ENCODE assay signal across 30 mouse cellular contexts in genomic region chr11:53561986-53562385, GRCm38 (mm10). TPM values are rescaled to one million over a fixed set of nuclear protein-coding genes. Genes with fewer than 3 reads are reported as not detected.
DNase-seq lines count a peak whose midpoint lies in the region; ATAC-seq and TF ChIP-seq lines count a peak whose summit lies in the region.
"Had no signal": no experiment of that assay in that cellular context is flagged by ENCODE, and none has a peak within 500 bp of the region (broad histone marks: within the 10 kb centered on the region; RNA-seq: fewer than 3 reads in every experiment).

No protein-coding gene starts in this region.

- peak overlapping the region; percentile 29; the same call in 1 of the 2 replicates for H3K4me2 ChIP-seq in liver, embryonic 13.5 days
- no peak overlapping the region for H3K4me2 ChIP-seq in liver, embryonic 16.5 days (ENCODE audit: low read depth, low read length)
- H3K4me2 ChIP-seq: forebrain, embryonic 13.5 days; heart, embryonic 12.5 days; heart, embryonic 15.5 days; hindbrain, embryonic 13.5 days had no signal

- peaks cover 35% of the 10 kb centered on the region for H3K4me1 ChIP-seq in G1E (ENCODE audit: insufficient read depth, low read depth, low read length)
- H3K4me1 ChIP-seq in bone marrow macrophage, adult 2 months (ENCODE audit: control insufficient read depth, insufficient read depth, low read length), result peaks cover 41% of the 10 kb centered on the region
- peaks cover 22% of the 10 kb centered on the region for H3K4me1 ChIP-seq in liver, embryonic 13.5 days (replicated peaks)
- H3K4me1 ChIP-seq in liver, embryonic 16.5 days (ENCODE audit: control insufficient read depth, low read depth, low read length), result peaks cover 17% of the 10 kb centered on the region
- H3K4me1 ChIP-seq: heart, embryonic 12.5 days had no signal

- no peak for DNase-seq in G1E (ENCODE audit: low spot score)
- peak; percentile 42 for DNase-seq in liver, embryonic 13.5 days
- no peak for DNase-seq in neural tube, embryonic 10.5 days (ENCODE audit: extremely low spot score, low spot score)
- no peak for DNase-seq in gastrocnemius, adult 8-10 months (ENCODE audit: low spot score in 2 of 2)
- no peak for DNase-seq in layer of hippocampus, adult 9-11 months
- no peak for DNase-seq in adrenal gland, adult 2 months
- DNase-seq: adrenal gland, adult 8-10 months; adrenal gland, postnatal 25 days; B cell, adult 2 months; cerebellum, adult 18-20 months; cerebellum, adult 9-10 months; cerebellum, postnatal 14 days; gastrocnemius, postnatal 14 days; heart, adult 18-20 months; heart, postnatal 10 days; heart, postnatal 36 days had no signal

- ATAC-seq in G1E (ENCODE audit: extremely low read depth, insufficient number of reproducible peaks, low FRiP score, poor library complexity, severe bottlenecking), result peak; percentile 68
- peak; percentile 83 for ATAC-seq in liver, embryonic 13.5 days (ENCODE audit: low read depth)
- peak; percentile 62 for ATAC-seq in liver, embryonic 16.5 days (ENCODE audit: low read depth)
- ATAC-seq: forebrain, embryonic 13.5 days; forebrain, embryonic 16.5 days; hindbrain, embryonic 16.5 days; Patski had no signal

- 25% methylated on average over 2 of the region's 2 CpGs for WGBS in liver, embryonic 13.5 days (ENCODE audit: insufficient replicate concordance)
- WGBS in liver, embryonic 16.5 days (ENCODE audit: insufficient replicate concordance), result 26% methylated on average over 2 of the region's 2 CpGs

- peak overlapping the region; percentile 95 for H3K27ac ChIP-seq in bone marrow macrophage, adult 2 months (ENCODE audit: insufficient read depth, low read depth, low read length)
- H3K27ac ChIP-seq in liver, embryonic 13.5 days, result peak overlapping the region; percentile 14; the same call in 1 of the 2 replicates
- no peak overlapping the region for H3K27ac ChIP-seq in liver, embryonic 16.5 days (ENCODE audit: low read length)
- H3K27ac ChIP-seq: forebrain, embryonic 10.5 days; forebrain, embryonic 13.5 days; heart, embryonic 15.5 days; hindbrain, embryonic 10.5 days; hindbrain, embryonic 13.5 days had no signal

- TF ChIP-seq CTCF in G1E (IDR thresholded peaks at IDR 0.05; ENCODE audit: low read depth, low read length), result no peak
- no peak for TF ChIP-seq CTCF in bone marrow macrophage, adult 2 months (IDR thresholded peaks at IDR 0.05; ENCODE audit: low read depth, low read length)

- no peak overlapping the region for H3K4me3 ChIP-seq in G1E (ENCODE audit: low read depth, low read length)
- no peak overlapping the region for H3K4me3 ChIP-seq in bone marrow macrophage, adult 2 months (ENCODE audit: insufficient read depth, low read length)
- H3K4me3 ChIP-seq in liver, embryonic 13.5 days (replicated peaks), result no peak overlapping the region
- H3K4me3 ChIP-seq in liver, embryonic 16.5 days (ENCODE audit: low read depth, low read length), result no peak overlapping the region
- H3K4me3 ChIP-seq: forebrain, embryonic 10.5 days; forebrain, embryonic 13.5 days; heart, embryonic 12.5 days; heart, embryonic 15.5 days; hindbrain, embryonic 10.5 days; hindbrain, embryonic 13.5 days had no signal

- TF ChIP-seq POLR2A in bone marrow macrophage, adult 2 months (IDR thresholded peaks at IDR 0.05; ENCODE audit: borderline replicate concordance, low read depth, low read length), result no peak

- H3K9ac ChIP-seq in liver, embryonic 13.5 days, result 0 out of 2 replicates have a peak overlapping the region, but pooled peaks have one; percentile 7
- H3K9ac ChIP-seq in liver, embryonic 16.5 days (ENCODE audit: low read depth, low read length), result no peak overlapping the region
- H3K9ac ChIP-seq: forebrain, embryonic 13.5 days; heart, embryonic 12.5 days; heart, embryonic 15.5 days; hindbrain, embryonic 13.5 days had no signal

- no peaks in the 10 kb centered on the region for H3K27me3 ChIP-seq in G1E (ENCODE audit: insufficient read depth, low read length)
- H3K27me3 ChIP-seq in liver, embryonic 13.5 days, result no peaks in the 10 kb centered on the region
- no peaks in the 10 kb centered on the region for H3K27me3 ChIP-seq in liver, embryonic 16.5 days (ENCODE audit: control insufficient read depth, insufficient read depth, low read depth, low read length)
- H3K27me3 ChIP-seq: CH12.LX; forebrain, embryonic 13.5 days; heart, embryonic 12.5 days; heart, embryonic 15.5 days; hindbrain, embryonic 13.5 days; Patski had no signal

- peaks cover 12% of the 10 kb centered on the region for H3K9me3 ChIP-seq in G1E (replicated peaks)
- H3K9me3 ChIP-seq in liver, embryonic 13.5 days (replicated peaks), result no peaks in the 10 kb centered on the region
- no peaks in the 10 kb centered on the region for H3K9me3 ChIP-seq in liver, embryonic 16.5 days (replicated peaks; ENCODE audit: control insufficient read depth, low read length)
- H3K9me3 ChIP-seq: forebrain, embryonic 13.5 days; heart, embryonic 12.5 days; heart, embryonic 15.5 days; hindbrain, embryonic 13.5 days had no signal

- peaks cover 3% of the 10 kb centered on the region for H3K36me3 ChIP-seq in G1E (replicated peaks)
- H3K36me3 ChIP-seq in liver, embryonic 13.5 days, result no peaks in the 10 kb centered on the region
- no peaks in the 10 kb centered on the region for H3K36me3 ChIP-seq in liver, embryonic 16.5 days (ENCODE audit: control insufficient read depth, insufficient read depth)
- H3K36me3 ChIP-seq: forebrain, embryonic 10.5 days; heart, embryonic 12.5 days; heart, embryonic 15.5 days; hindbrain, embryonic 10.5 days; hindbrain, embryonic 13.5 days had no signal

RNA-seq across cellular contexts. Expression of gene Kif3a, which starts 5.2 kb away (rescaled TPM):
- 20.2 and 22.3 TPM in 2 replicates for total RNA-seq in G1E (2014; fragmentation: Nextera tagmentation)
- 25.7 and 27.5 TPM in 2 replicates for total RNA-seq in G1E (2017)
- polyA plus RNA-seq in G1E (2012), result 11.2 and 12.0 TPM in 2 replicates
- 30.3 and 31.9 TPM in 2 replicates for polyA plus RNA-seq in bone marrow macrophage, adult 2 months (2012; ENCODE audit: insufficient read depth, insufficient read length, missing spikeins)
- polyA plus RNA-seq in liver, embryonic 13.5 days (2015; fragmentation: Nextera tagmentation; extraction: Ambion mirVana), result 13.3 and 13.8 TPM in 2 replicates
- 7.4 and 9.7 TPM in 2 replicates for polyA plus RNA-seq in liver, embryonic 16.5 days (2015; fragmentation: Nextera tagmentation; extraction: Ambion mirVana)
- 1 to 10 TPM; 3.0 to 6.8 (median 4.0) TPM for total RNA-seq in gastrocnemius, adult 8-10 months (2022)
- total RNA-seq in adrenal gland, adult 2 months (2021), result 10 to 100 TPM; 23.0 to 29.8 TPM
- 3.1 and 3.6 TPM in 2 replicates for polyA plus RNA-seq in adrenal gland, adult 2 months (2012; rRNA removed)

RNA-seq across cellular contexts. Expression of gene Sept8, which starts 42.9 kb away (rescaled TPM):
- total RNA-seq in G1E (2014; fragmentation: Nextera tagmentation) (186 and 202 TPM in 2 replicates), G1E (2017) (156 and 172 TPM in 2 replicates)
- polyA plus RNA-seq in G1E (2012), result 124 and 136 TPM in 2 replicates
- 65.1 and 70.0 TPM in 2 replicates for polyA plus RNA-seq in bone marrow macrophage, adult 2 months (2012; ENCODE audit: insufficient read depth, insufficient read length, missing spikeins)
- 21.9 and 26.6 TPM in 2 replicates for polyA plus RNA-seq in liver, embryonic 13.5 days (2015; fragmentation: Nextera tagmentation; extraction: Ambion mirVana)
- polyA plus RNA-seq in liver, embryonic 16.5 days (2015; fragmentation: Nextera tagmentation; extraction: Ambion mirVana), result 16.5 and 18.9 TPM in 2 replicates
- total RNA-seq in gastrocnemius, adult 8-10 months (2022), result 1 to 10 TPM; 4.5 to 8.4 (median 7.1) TPM
- 10 to 100 TPM; 38.1 to 43.7 TPM for total RNA-seq in adrenal gland, adult 2 months (2021)
- polyA plus RNA-seq in adrenal gland, adult 2 months (2012; rRNA removed), result 32.7 and 46.9 TPM in 2 replicates

RNA-seq across cellular contexts. Expression of gene Il4, which starts 56.5 kb away (rescaled TPM):
- total RNA-seq in G1E (2014; fragmentation: Nextera tagmentation) (35.8 and 40.6 TPM in 2 replicates), G1E (2017) (87.7 and 99.1 TPM in 2 replicates)
- 0.43 and 1.0 TPM in 2 replicates for polyA plus RNA-seq in G1E (2012)
- not detected in 2 replicates for polyA plus RNA-seq in bone marrow macrophage, adult 2 months (2012; ENCODE audit: insufficient read depth, insufficient read length, missing spikeins)
- polyA plus RNA-seq in liver, embryonic 13.5 days (2015; fragmentation: Nextera tagmentation; extraction: Ambion mirVana), result 0.60 and 0.82 TPM in 2 replicates
- 0.20 and 0.27 TPM in 2 replicates for polyA plus RNA-seq in liver, embryonic 16.5 days (2015; fragmentation: Nextera tagmentation; extraction: Ambion mirVana)
- not detected for total RNA-seq in gastrocnemius, adult 8-10 months (2022)
- not detected for total RNA-seq in adrenal gland, adult 2 months (2021)
- polyA plus RNA-seq in adrenal gland, adult 2 months (2012; rRNA removed), result not detected in 2 replicates
- total RNA-seq: adrenal gland, adult 8-10 months; adrenal gland, postnatal 25 days; gastrocnemius, adult 18-20 months; gastrocnemius, postnatal 14 days; heart, adult 18-20 months; heart, postnatal 10 days; heart, postnatal 36 days had no signal
- polyA plus RNA-seq: gonadal fat pad, adult 2 months had no signal
